Mouse (Mus musculus) gastrocnemius, adult 8-10 months (tissue): Measurements from ENCODE around the gene Sgpp1. TPM values are rescaled to one million over a fixed set of nuclear protein-coding genes. Genes with fewer than 3 reads are reported as not detected.
A peak's percentile ranks its signal among the peaks of the same experiment; 100 is the strongest.

ENCODE experiments used
- DNase-seq, 2 experiments: peaks; one replicate each; pipeline ENCODE4 v3.0.0; 2022; ENCODE audit warnings: low spot score in 2 of 2
- total RNA-seq, 4 experiments: library from RNA; stranded (reverse); gene quantifications; 2 replicates each; pipeline ENCODE4 v1.2.4; 2022

Sgpp1 gene
- 10 to 100 TPM; 13.4 to 15.9 (median 13.9) TPM for total RNA-seq

- DNase-seq, result peak; percentile 68 to 75
Observed at GRCm38 (mm10) chr12:75735246-75736200, at the start of gene Sgpp1. Sgpp1 (minus strand) TSS chr12:75735729.

- DNase-seq, result no peak
Observed at GRCm38 (mm10) chr12:75784271-75784751, 48.8 kb upstream of the Sgpp1 start.

- DNase-seq, result no peak
Observed at GRCm38 (mm10) chr12:75781995-75782394, 46.5 kb upstream of the Sgpp1 start.

- no peak for DNase-seq
Observed at GRCm38 (mm10) chr12:75781445-75781844, 45.9 kb upstream of the Sgpp1 start.

- DNase-seq, result peak; percentile 12 to 18
Observed at GRCm38 (mm10) chr12:75772424-75773034, 37.0 kb upstream of the Sgpp1 start.

GRCm38 (mm10) chr12:75771410-75771809 is 35.9 kb upstream of the Sgpp1 start:
- DNase-seq, result no peak

- no peak for DNase-seq
Observed at GRCm38 (mm10) chr12:75766885-75767317, 31.4 kb upstream of the Sgpp1 start.

GRCm38 (mm10) chr12:75766395-75766794 is 30.9 kb upstream of the Sgpp1 start:
- no peak for DNase-seq

- no peak for DNase-seq
Observed at GRCm38 (mm10) chr12:75765751-75766150, 30.2 kb upstream of the Sgpp1 start.

- DNase-seq, result no peak
Observed at GRCm38 (mm10) chr12:75756387-75756786, 20.9 kb upstream of the Sgpp1 start.

GRCm38 (mm10) chr12:75753730-75754129 is 18.2 kb upstream of the Sgpp1 start:
- no peak for DNase-seq

GRCm38 (mm10) chr12:75752077-75752476 is 16.5 kb upstream of the Sgpp1 start:
- no peak for DNase-seq

- DNase-seq, result no peak
Observed at GRCm38 (mm10) chr12:75748574-75748973, 13.0 kb upstream of the Sgpp1 start.

- no peak for DNase-seq
Observed at GRCm38 (mm10) chr12:75745697-75746290, 10.3 kb upstream of the Sgpp1 start.

GRCm38 (mm10) chr12:75742101-75742500 is 6.6 kb upstream of the Sgpp1 start:
- no peak for DNase-seq

- DNase-seq, result no peak
Observed at GRCm38 (mm10) chr12:75741273-75741672, 5.7 kb upstream of the Sgpp1 start.

GRCm38 (mm10) chr12:75740451-75740850 is 4.9 kb upstream of the Sgpp1 start:
- DNase-seq, result no peak

GRCm38 (mm10) chr12:75739611-75740010 is 4.1 kb upstream of the Sgpp1 start:
- no peak for DNase-seq

GRCm38 (mm10) chr12:75736296-75736695 is 767 bp upstream of the Sgpp1 start:
- no peak for DNase-seq

GRCm38 (mm10) chr12:75734891-75735245 is 661 bp downstream of the Sgpp1 start:
- peak in 1 of 2 experiments; percentile 10 for DNase-seq

- DNase-seq, result no peak
Observed at GRCm38 (mm10) chr12:75734167-75734566, 1.4 kb downstream of the Sgpp1 start.
